Mouse (Mus musculus) stomach, embryonic 15.5 days (tissue): ENCODE data around the gene Pank1. TPM values are rescaled to one million over a fixed set of nuclear protein-coding genes. Genes with fewer than 3 reads are reported as not detected.

Source experiments
- ATAC-seq: fragments of 200-750 bp; cut with Nextera tagmentation; 2 replicates; pipeline ENCODE4 v1.8.0; 2017; ENCODE audit warnings: low read depth, moderate number of reproducible peaks, moderate TSS enrichment; ENCODE audit not compliant: insufficient read depth, low FRiP score
- H3K27ac ChIP-seq: fragments of 300-500 bp; sonication (generic); 2 replicates; pipeline ENCODE4 v1.5.1; 2015; ENCODE audit warnings: mild to moderate bottlenecking, inconsistent platforms
- H3K27me3 ChIP-seq: fragments of 300-500 bp; sonication (generic); replicated peaks from 2 replicates; pipeline ENCODE4 v1.6.1; 2015; ENCODE audit warnings: inconsistent platforms
- H3K36me3 ChIP-seq: fragments of 300-500 bp; sonication (generic); 2 replicates; pipeline ENCODE4 v1.6.1; 2015; ENCODE audit warnings: inconsistent platforms
- H3K4me1 ChIP-seq: fragments of 300-500 bp; sonication (generic); 2 replicates; pipeline ENCODE4 v1.6.1; 2015; ENCODE audit warnings: inconsistent platforms
- H3K4me2 ChIP-seq: fragments of 300-500 bp; sonication (generic); 2 replicates; pipeline ENCODE4 v1.6.1; 2015; ENCODE audit warnings: mild to moderate bottlenecking, inconsistent platforms
- H3K4me3 ChIP-seq: fragments of 300-500 bp; sonication (generic); replicated peaks from 2 replicates; pipeline ENCODE4 v1.5.1; 2015; ENCODE audit warnings: inconsistent platforms
- H3K9ac ChIP-seq: fragments of 300-500 bp; sonication (generic); 2 replicates; pipeline ENCODE4 v1.6.1; 2015; ENCODE audit warnings: inconsistent platforms
- H3K9me3 ChIP-seq: fragments of 300-500 bp; sonication (generic); 2 replicates; pipeline ENCODE4 v1.6.1; 2016; ENCODE audit warnings: inconsistent platforms
- WGBS: fragments of 180-500 bp; shearing (Covaris S2); methylation state at CpG from one replicate; pipeline ENCODE4 v1.1.7; 2015; 5-methylcytosine and 5-hydroxymethylcytosine counted together
- polyA plus RNA-seq: library from polyadenylated mRNA; unstranded; fragments of >200 nt; fragmentation: Nextera tagmentation; extraction: Ambion mirVana; gene quantifications from 2 replicates; pipeline ENCODE4 v1.2.1, GENCODE M21; 2015

The Pank1 gene
- polyA plus RNA-seq, 1 experiment from 2014 or later: 7.1 TPM

DNA sequence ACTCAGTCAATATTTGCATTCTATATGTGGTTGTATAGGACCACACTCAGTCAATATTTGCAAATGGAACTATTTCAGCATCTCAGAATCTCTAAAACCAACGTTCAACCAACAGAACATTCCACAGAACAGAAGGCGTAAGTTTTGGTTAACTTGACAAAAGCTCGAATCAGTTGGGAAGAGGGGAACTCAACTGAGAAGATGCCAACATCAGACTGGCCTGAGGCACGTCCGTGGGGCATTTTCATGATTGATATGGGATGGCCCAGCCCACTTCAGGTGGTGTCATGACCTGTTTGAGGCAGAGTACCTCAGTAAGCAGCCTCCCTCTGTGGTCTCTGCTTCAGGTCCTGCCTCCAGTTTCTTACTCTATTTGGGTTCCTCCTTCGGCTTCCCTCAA lies 65.3 kb downstream of the Pank1 start:
- WGBS: 81% methylated on average over 6 of the region's 6 CpGs
- H3K4me2 ChIP-seq: no peak overlapping the region
- H3K27me3 ChIP-seq: no peaks in the 10 kb centered on the region
- H3K4me1 ChIP-seq: no peaks in the 10 kb centered on the region
- H3K9ac ChIP-seq: no peak overlapping the region
- H3K4me3 ChIP-seq: no peak overlapping the region
- no peaks in the 10 kb centered on the region for H3K36me3 ChIP-seq
- H3K9me3 ChIP-seq: no peaks in the 10 kb centered on the region
- ATAC-seq: no peak
- H3K27ac ChIP-seq: no peak overlapping the region

DNA sequence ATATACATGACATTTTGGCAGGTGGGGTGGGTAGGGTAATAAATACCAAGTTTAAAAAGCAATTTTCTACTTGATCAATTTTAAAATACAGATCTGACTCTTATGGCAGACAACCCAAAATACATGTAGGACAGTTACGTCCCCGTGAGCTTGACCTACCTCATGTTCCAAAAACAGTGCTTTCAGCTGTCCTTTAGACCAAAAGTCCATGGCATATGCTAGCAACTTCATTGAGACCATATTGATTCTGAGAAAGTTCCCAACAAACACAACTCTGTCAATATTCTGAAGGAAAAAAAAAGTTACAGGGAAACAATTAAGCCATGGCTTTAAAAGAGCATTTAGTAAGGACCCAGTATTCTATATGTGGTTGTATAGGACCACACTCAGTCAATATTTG lies 65.7 kb downstream of the Pank1 start:
- Histone ChIP-seq H3K4me3 (no peak overlapping the region), H3K4me1 (no peaks in the 10 kb centered on the region), H3K4me2 (no peak overlapping the region), H3K27ac (no peak overlapping the region), H3K36me3 (no peaks in the 10 kb centered on the region), H3K9ac (no peak overlapping the region), H3K9me3 (no peaks in the 10 kb centered on the region), H3K27me3 (no peaks in the 10 kb centered on the region)
- ATAC-seq: no peak
- 88% methylated on average over 2 of the region's 2 CpGs for WGBS

DNA sequence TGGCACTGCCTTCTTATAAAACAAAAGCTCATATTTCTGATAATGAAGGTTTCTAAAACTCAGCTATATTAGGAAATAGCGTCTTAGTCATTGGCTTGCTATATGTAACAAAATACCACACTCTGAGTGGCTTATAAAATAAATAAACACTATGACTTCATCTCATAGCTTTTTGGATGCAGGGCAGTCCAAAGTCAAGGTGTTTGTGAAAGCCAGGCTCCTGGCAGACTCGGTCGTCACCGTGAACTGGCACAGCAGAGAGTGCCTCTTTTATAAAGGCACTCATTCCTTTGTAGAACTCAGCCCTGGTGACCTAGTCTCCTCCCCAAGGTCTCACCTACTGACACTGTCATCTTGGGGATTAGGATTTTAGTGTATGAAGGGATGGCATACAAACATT lies 66.5 kb downstream of the Pank1 start:
- Histone ChIP-seq H3K36me3 (no peaks in the 10 kb centered on the region), H3K9ac (no peak overlapping the region), H3K27ac (no peak overlapping the region), H3K27me3 (no peaks in the 10 kb centered on the region), H3K4me1 (no peaks in the 10 kb centered on the region), H3K9me3 (no peaks in the 10 kb centered on the region), H3K4me2 (no peak overlapping the region), H3K4me3 (no peak overlapping the region)
- WGBS: 78% methylated on average over 4 of the region's 4 CpGs
- ATAC-seq: no peak

DNA sequence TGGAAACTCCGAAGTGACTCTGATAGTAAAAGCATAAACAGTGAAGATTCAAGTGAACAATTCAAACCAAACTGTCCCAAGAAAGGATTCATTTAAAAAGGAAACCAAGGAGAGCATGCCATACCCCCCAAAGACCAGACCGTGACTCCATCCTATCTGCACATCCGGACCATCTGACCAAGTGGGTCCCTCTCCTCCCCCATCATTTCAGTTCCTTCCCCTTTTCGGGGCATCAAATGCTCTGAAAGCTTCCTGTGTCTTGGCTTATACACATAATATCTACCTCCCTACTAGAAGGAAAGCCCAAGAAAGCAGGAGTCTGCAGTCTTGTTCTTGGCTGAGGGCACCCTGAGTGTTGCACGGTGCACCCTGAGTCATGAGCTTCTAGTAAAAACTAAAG lies 72.1 kb downstream of the Pank1 start:
- ATAC-seq: no peak
- no peaks in the 10 kb centered on the region for H3K27me3 ChIP-seq
- H3K4me1 ChIP-seq: no peaks in the 10 kb centered on the region
- H3K9me3 ChIP-seq: no peaks in the 10 kb centered on the region
- H3K9ac ChIP-seq: no peak overlapping the region
- H3K36me3 ChIP-seq: no peaks in the 10 kb centered on the region
- WGBS: 82% methylated on average over 5 of the region's 5 CpGs
- H3K4me2 ChIP-seq: no peak overlapping the region
- H3K4me3 ChIP-seq: no peak overlapping the region
- no peak overlapping the region for H3K27ac ChIP-seq

DNA sequence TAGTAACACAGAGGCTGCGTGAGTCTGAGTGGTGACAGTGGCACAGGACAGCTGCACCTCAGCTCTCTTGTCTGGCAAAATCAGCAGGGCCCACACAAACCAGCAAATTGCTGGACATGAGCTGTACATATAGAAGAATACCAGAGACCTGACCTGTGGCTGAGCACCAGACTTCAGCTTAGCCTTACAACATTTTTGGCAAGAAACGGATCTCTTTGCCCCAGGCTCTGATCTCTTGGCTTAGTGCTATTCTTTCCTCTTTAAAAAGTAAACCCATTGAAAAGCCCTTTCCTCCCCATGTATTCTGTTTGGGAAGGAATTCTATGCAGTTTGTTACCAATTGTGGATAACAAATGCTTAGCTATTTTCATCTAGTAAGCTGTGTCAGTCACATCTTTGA lies 74.2 kb downstream of the Pank1 start:
- 74% methylated on average over 2 of the region's 2 CpGs for WGBS
- Histone ChIP-seq H3K4me3 (no peak overlapping the region), H3K4me1 (no peaks in the 10 kb centered on the region), H3K9ac (no peak overlapping the region), H3K27ac (no peak overlapping the region), H3K4me2 (no peak overlapping the region), H3K36me3 (no peaks in the 10 kb centered on the region), H3K27me3 (no peaks in the 10 kb centered on the region), H3K9me3 (no peaks in the 10 kb centered on the region)
- no peak for ATAC-seq

DNA sequence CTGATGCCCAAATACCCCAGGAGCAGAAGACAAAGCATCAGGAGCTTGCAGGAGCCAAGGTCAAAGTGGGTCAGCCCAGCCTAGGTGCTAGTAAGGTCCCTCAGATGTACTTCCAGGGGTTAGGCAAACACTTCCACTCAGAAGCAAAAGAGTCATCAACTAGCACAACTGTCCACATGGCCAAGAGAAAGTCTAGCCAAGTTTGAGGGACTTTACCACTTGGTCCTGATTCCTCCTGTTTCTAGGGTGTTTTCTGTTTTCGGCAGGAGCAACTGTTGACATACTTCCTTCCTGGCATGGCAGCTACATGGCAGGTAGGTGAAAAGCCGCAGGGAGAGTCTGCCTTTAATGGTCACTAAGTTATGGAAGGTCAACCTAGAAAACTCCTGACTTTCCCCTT lies 74.7 kb downstream of the Pank1 start:
- Histone ChIP-seq H3K36me3 (no peaks in the 10 kb centered on the region), H3K9ac (no peak overlapping the region), H3K27me3 (no peaks in the 10 kb centered on the region), H3K27ac (no peak overlapping the region), H3K4me1 (no peaks in the 10 kb centered on the region), H3K4me3 (no peak overlapping the region), H3K4me2 (no peak overlapping the region), H3K9me3 (no peaks in the 10 kb centered on the region)
- WGBS: 76% methylated on average over 2 of the region's 2 CpGs
- ATAC-seq: no peak

DNA sequence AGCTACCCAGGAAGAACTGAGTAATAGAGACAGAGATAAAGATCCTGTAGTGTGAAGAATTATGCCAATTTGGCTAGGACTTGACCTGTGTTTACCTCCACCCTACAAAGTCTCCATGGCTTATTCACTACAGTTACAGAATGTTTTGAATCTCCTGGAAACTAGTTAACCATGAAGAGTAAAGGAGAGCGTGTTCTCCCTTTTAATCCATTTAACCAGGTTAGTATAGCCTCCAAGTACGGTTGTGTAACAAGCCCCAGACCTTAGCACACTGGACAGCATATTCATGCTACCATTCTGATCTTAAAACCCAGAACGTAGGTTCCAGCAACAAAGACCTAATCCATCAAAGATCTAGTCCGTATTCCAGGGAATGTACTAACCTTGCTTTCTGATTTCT lies 75.9 kb downstream of the Pank1 start:
- Histone ChIP-seq H3K27ac (no peak overlapping the region), H3K4me2 (no peak overlapping the region), H3K9me3 (no peaks in the 10 kb centered on the region), H3K27me3 (no peaks in the 10 kb centered on the region), H3K9ac (no peak overlapping the region), H3K4me1 (no peaks in the 10 kb centered on the region), H3K4me3 (no peak overlapping the region), H3K36me3 (no peaks in the 10 kb centered on the region)
- ATAC-seq: no peak
- WGBS: 90% methylated on average over 4 of the region's 4 CpGs

DNA sequence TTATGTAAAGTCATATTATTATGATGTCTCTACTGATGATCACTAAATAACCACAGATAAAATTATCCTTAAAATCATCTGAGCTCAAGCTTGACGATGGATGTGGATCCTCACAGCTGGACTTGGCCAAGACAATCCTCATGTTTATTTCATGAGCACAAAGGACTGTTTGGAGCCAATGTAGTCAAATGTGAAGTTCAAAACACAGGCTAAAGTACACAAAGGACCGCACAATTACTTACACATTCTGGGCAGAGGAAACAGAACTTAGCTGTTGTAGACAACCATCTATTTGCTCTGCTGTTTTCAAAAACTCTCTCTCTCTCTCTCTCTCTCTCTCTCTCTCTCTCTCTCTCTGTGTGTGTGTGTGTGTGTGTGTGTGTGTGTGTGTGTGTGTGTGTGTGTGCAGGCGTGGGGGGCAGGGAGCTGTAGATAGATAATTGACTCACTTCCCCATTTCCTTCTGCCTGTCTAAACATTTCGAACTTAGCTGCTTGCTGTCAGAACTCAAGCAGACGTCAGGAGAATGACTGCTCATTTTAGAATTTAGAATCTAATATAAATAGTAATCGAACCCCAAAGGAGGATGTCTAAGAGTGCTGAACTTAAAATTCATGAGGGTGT lies 79.5 kb downstream of the Pank1 start:
- no peak for ATAC-seq
- H3K9ac ChIP-seq: no peak overlapping the region
- H3K36me3 ChIP-seq: no peaks in the 10 kb centered on the region
- no peaks in the 10 kb centered on the region for H3K9me3 ChIP-seq
- no peak overlapping the region for H3K4me3 ChIP-seq
- 20% methylated on average over 6 of the region's 6 CpGs for WGBS
- H3K4me2 ChIP-seq: no peak overlapping the region
- no peaks in the 10 kb centered on the region for H3K4me1 ChIP-seq
- no peaks in the 10 kb centered on the region for H3K27me3 ChIP-seq
- no peak overlapping the region for H3K27ac ChIP-seq

DNA sequence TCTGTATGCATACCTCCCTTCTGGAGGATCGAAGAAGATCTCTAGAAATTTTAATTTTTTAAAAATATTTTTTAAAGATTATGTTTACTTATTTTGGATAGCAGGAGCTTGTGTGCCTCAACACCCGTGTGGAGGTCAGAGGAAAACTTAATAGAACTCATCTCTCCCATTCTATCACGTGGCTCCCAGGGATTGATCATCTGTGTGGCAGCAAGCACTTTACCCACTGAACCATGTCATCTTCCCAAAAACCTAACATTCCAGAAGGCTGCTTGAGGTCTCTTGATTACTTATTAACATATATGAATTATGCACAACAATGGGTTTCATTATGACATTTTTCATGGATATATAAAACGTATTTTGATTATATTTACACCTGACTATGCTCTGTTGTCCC lies 82.9 kb downstream of the Pank1 start:
- Histone ChIP-seq H3K9ac (no peak overlapping the region), H3K4me3 (no peak overlapping the region), H3K27me3 (no peaks in the 10 kb centered on the region), H3K36me3 (no peaks in the 10 kb centered on the region), H3K9me3 (no peaks in the 10 kb centered on the region), H3K4me1 (no peaks in the 10 kb centered on the region), H3K4me2 (no peak overlapping the region), H3K27ac (no peak overlapping the region)
- WGBS: 79% methylated on average over 4 of the region's 4 CpGs
- no peak for ATAC-seq

DNA sequence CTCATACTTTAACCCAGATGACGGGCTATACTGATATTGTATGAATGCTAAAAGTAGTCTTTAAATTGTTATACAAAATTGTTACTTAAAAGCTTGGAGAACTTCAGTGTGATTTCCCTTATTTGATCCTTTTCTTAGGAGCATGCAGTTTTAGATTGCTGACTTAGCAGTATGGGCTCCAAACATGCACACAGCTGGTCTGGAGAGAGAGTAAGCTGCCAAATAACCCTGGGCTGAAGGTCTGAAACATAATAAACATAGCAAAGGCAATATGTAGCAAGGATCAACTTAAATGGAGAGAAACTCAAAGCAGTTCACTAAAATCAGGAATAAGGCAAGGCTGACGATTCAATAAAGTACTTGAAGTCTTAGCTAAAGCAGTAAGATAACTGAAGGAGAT lies 96.8 kb downstream of the Pank1 start:
- Histone ChIP-seq H3K9me3 (no peaks in the 10 kb centered on the region), H3K4me2 (no peak overlapping the region), H3K4me3 (no peak overlapping the region), H3K27me3 (no peaks in the 10 kb centered on the region), H3K4me1 (no peaks in the 10 kb centered on the region), H3K36me3 (no peaks in the 10 kb centered on the region), H3K27ac (no peak overlapping the region), H3K9ac (no peak overlapping the region)
- WGBS: 69% methylated on average over 2 of the region's 2 CpGs
- no peak for ATAC-seq

DNA sequence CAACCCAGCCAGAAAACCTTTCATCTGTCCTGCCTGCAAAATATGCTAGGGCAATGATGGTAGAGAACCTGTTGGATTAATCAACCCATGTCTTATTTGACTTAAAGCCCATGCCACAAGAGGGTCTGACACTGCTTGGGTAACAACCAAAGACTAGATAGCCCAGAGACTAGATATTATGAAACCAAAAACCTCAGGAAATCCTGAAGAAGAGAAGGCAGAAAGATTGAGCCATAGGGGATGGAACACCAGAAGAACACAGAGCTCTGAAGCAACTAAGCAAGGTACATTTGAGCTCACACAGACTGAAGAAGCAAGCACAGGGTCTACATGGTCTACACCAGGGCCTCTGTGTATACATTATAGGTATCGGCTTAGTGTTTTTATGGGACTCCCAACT lies 100.3 kb downstream of the Pank1 start:
- H3K27ac ChIP-seq: no peak overlapping the region
- H3K36me3 ChIP-seq: no peaks in the 10 kb centered on the region
- H3K4me2 ChIP-seq: no peak overlapping the region
- H3K9ac ChIP-seq: no peak overlapping the region
- H3K9me3 ChIP-seq: no peaks in the 10 kb centered on the region
- no peaks in the 10 kb centered on the region for H3K27me3 ChIP-seq
- no peaks in the 10 kb centered on the region for H3K4me1 ChIP-seq
- H3K4me3 ChIP-seq: no peak overlapping the region
- ATAC-seq: no peak
- 90% methylated on average over 1 of the region's 1 CpGs for WGBS

DNA sequence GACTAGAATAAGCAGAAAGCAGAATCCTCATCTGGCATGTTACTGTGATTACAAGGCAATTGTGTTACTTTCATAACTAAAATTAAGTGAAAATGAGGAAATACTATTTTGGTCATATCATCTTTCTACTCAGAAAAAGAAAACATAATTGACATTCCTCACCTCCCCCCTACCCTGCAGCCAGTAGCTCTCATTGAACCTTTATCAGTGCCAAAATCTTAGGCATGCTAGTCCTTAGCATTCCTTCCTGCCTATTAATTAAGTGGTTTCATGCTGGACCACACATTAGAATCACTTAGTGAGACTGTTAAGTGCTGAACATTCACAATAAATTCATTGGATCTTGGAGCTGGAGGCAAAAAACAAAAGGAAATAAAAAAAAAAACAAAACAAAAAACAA lies 101.2 kb downstream of the Pank1 start:
- H3K4me1 ChIP-seq: no peaks in the 10 kb centered on the region
- H3K9ac ChIP-seq: no peak overlapping the region
- no peaks in the 10 kb centered on the region for H3K27me3 ChIP-seq
- H3K4me3 ChIP-seq: no peak overlapping the region
- H3K4me2 ChIP-seq: no peak overlapping the region
- H3K36me3 ChIP-seq: no peaks in the 10 kb centered on the region
- no peak for ATAC-seq
- no peak overlapping the region for H3K27ac ChIP-seq
- no peaks in the 10 kb centered on the region for H3K9me3 ChIP-seq

DNA sequence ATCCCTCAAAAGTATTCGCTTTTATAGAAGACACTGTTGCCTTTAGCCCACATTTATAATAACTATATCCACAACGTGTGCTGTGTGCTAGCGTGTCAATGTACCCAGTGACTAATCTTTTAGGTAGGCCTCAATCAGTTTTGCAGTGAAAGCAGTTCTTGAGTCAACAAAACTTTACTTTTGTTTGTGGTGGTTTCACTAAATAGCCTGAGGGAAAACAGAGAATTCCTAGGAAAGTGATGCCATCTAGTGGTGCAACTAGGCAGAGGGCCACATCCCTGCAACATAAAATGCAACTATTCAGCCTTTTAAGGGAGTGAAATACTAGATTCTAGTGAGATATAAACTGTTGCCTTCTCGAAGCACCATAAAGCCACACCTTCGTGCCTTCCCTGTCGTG lies 106.5 kb downstream of the Pank1 start:
- no peak overlapping the region for H3K4me2 ChIP-seq
- H3K4me1 ChIP-seq: no peaks in the 10 kb centered on the region
- H3K27me3 ChIP-seq: no peaks in the 10 kb centered on the region
- H3K36me3 ChIP-seq: no peaks in the 10 kb centered on the region
- no peak for ATAC-seq
- H3K9me3 ChIP-seq: no peaks in the 10 kb centered on the region
- H3K4me3 ChIP-seq: no peak overlapping the region
- no peak overlapping the region for H3K9ac ChIP-seq
- H3K27ac ChIP-seq: no peak overlapping the region
- WGBS: 19% methylated on average over 6 of the region's 6 CpGs
